Mouse (Mus musculus): ENCODE results near the gene Ube3a.

GRCm38 (mm10) chr7:59229183-59229911 lies 797 bp downstream of the Ube3a start:
- no peak for TF ChIP-seq CTCF (IDR thresholded peaks at IDR 0.05; ENCODE audit: low read depth)
- no peak for TF ChIP-seq EP300 (optimal IDR thresholded peaks at IDR 0.05)

Measured in stomach, postnatal 0 days (tissue).